Mouse (Mus musculus) embryonic fibroblast, embryonic 13.5 days (primary cell): ENCODE data around the gene Dhh. TPM values are rescaled to one million over a fixed set of nuclear protein-coding genes. Genes with fewer than 3 reads are reported as not detected.

Experiments
- H3K27ac ChIP-seq: 2 replicates; pipeline ENCODE4 v1.5.1; 2012; ENCODE audit warnings: low read length, control low read depth, inconsistent platforms; ENCODE audit not compliant: insufficient read depth
- H3K4me1 ChIP-seq: 2 replicates; pipeline ENCODE4 v1.6.1; 2011; ENCODE audit warnings: low read length; ENCODE audit not compliant: control insufficient read depth, insufficient read depth
- H3K4me3 ChIP-seq: 2 replicates; pipeline ENCODE4 v1.5.1; 2011; ENCODE audit warnings: mild to moderate bottlenecking, control low read depth, low read length; ENCODE audit not compliant: insufficient read depth
- CTCF ChIP-seq: IDR thresholded peaks from 2 replicates; pipeline ENCODE4 v1.5.1; 2011; ENCODE audit warnings: mild to moderate bottlenecking, control low read depth, low read length, moderate library complexity, borderline replicate concordance; ENCODE audit not compliant: insufficient read depth
- POLR2A ChIP-seq: IDR thresholded peaks from 2 replicates; pipeline ENCODE4 v1.6.1; 2011; ENCODE audit warnings: low read depth, mild to moderate bottlenecking, control low read depth, low read length, moderate library complexity
- polyA plus RNA-seq: library from polyadenylated mRNA; stranded (reverse); fragments of >200 nt; gene quantifications from 2 replicates; pipeline ENCODE4 v1.2.4, GENCODE M21; 2011; ENCODE audit warnings: low read depth; ENCODE audit not compliant: missing spikeins, insufficient read length

Dhh gene
- polyA plus RNA-seq, 1 experiment, result 0.14 TPM

DNA sequence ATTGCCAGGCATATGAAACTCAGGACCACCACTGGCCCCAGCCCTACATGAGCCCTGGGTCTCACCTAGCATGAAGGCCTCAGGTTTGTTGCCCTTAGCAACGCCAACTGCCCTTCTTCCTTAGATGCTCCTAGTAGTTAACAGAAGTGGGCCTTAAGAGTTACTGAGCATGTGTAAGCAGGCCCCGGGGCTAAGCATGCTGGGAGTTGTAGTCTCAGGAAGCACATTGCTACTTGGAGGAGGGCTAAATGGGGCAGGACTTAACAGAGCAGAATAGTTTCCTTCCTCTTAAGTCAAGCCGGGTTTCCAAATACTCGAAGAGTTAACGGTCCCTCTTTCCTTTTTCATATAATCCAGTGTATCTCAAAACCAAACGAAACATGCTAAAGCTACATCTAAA lies 31.0 kb downstream of the Dhh start:
- Histone ChIP-seq H3K27ac (no peak overlapping the region), H3K4me3 (0 out of 2 replicates have a peak overlapping the region, but pooled peaks have one; percentile 3), H3K4me1 (peaks cover 6% of the 10 kb centered on the region; the same call in 1 of the 2 replicates)
- TF ChIP-seq POLR2A (no peak), CTCF (no peak)

DNA sequence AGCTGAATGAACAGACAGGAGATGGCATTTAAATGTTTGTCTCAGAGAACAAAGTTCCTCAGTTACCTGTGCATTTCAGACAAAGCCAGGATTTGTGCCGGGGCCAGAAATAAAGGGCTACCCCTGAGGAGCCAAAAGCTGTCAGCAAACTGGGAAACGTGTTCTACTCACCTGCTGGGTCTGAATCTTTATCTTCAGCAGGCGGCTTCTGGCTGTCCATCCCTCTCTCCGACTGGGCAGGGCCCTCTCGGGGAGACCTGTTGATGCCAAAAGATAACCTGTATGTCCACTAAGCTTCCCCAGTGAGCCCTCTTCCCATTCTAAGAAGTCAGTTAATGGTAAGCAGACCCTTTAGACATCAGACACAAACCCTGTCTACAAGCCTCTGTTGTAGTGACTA lies 31.8 kb downstream of the Dhh start:
- H3K27ac ChIP-seq, result no peak overlapping the region
- H3K4me1 ChIP-seq, result peaks cover 6% of the 10 kb centered on the region; the same call in 1 of the 2 replicates
- no peak for TF ChIP-seq CTCF
- TF ChIP-seq POLR2A, result no peak
- no peak overlapping the region for H3K4me3 ChIP-seq

DNA sequence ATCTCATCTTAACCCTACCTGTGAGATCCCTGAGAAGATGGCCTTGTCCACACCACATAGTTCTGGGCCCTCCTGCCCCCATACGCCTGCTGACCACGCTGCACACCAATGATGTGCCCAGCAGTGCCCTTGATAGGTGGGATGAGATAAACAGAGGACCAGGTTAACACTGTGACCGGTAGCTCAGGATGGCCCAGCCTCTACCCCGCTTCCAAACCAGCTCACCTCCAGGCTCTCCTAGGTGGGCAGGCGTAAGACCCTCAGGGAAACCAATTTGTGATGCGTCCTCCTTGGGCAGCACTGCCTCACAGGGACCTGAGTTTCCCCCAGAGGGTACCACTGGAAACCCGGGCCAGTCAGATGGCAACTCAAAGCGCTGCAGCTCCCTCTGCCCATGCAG lies 32.6 kb downstream of the Dhh start:
- H3K27ac ChIP-seq, result no peak overlapping the region
- TF ChIP-seq POLR2A, result no peak
- TF ChIP-seq CTCF, result no peak
- H3K4me1 ChIP-seq, result peaks cover 6% of the 10 kb centered on the region; the same call in 1 of the 2 replicates
- H3K4me3 ChIP-seq, result no peak overlapping the region

DNA sequence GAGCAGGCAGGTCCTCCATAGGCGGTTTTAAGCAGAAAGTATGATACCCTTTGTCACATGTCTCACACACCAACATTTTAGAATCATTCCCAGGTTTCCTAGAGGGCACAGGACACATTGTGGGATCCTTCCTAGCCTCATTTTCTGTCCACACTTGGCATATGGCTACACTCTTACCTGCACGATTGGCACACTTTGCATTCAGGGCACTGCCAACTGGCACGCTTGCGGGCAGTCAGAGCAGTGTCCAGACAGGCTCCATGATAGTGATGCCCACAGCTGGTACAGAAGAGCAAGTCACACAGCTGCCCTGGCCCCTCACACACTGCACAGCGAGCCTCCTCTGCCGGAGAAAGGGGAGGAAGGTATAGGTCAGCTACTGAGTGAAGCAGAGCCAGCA lies 33.4 kb downstream of the Dhh start:
- TF ChIP-seq POLR2A, result no peak
- TF ChIP-seq CTCF, result no peak

DNA sequence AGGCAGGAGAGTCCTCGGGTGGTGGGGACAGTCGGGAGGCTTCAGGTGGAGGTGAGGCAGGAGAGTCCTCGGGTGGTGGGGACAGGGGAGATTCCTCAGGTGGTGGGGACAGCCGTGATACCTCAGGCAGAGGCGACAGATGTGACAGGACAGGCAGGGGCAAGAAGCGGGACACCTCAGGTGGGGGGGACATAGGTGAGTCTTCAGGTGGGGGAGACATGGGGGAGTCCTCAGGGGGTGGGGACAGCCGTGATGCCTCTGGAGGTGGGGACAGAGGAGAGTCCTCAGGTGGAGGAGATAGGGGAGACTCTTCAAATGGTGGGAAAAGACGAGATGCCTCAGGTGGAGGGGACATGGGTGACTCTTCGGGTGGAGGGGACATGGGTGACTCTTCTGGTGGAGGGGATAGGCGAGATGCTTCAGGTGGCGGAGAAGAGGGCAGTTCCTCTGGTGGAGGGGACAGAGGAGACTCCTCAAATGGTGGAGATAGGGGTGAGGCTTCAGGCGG lies 34.8 kb downstream of the Dhh start:
- H3K4me3 ChIP-seq, result no peak overlapping the region
- H3K27ac ChIP-seq, result no peak overlapping the region
- 0 out of 2 replicates have a peak, but pooled peaks cover under 1% of the 10 kb centered on the region for H3K4me1 ChIP-seq
- TF ChIP-seq POLR2A (no peak), CTCF (no peak)

More for the DNA sequence above, 33.4 kb downstream of the Dhh start:
- Histone ChIP-seq H3K4me3 (no peak overlapping the region), H3K4me1 (peaks cover 6% of the 10 kb centered on the region; the same call in 1 of the 2 replicates), H3K27ac (no peak overlapping the region)

DNA sequence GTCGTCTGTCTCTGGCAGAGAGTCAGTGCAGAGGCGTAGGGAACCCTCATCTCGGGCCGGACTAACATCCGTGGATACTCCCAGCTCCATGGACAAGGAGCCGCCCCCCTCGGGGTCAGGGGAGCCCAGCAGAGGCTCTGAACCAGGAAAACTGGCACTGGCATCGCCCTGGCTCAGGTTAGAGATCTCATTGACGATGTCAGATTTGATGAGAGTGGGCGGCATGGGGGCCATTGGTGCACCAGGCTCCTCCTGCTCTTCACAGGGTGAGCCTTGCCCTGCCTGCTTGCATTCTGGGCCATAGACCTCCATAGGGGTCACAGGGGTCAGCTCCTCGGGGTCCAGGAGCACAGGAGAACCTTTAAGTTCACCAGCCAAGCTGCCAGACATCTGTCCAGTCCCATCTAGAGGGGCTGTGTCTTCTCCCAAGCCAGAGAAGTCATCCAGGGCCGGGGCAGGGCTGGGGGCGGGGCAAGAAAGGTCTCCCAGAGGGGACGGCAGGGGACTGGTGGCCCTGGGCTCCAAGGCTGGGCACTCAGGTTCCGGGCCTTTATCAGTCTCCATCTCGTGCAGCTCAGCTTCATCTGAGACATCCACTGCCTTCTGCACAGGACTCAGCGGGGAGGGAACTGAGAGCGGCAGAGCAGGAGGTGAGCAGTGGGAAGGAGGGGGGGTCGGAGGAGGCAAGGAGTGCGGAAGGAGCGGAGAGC lies 36.5 kb downstream of the Dhh start:
- H3K27ac ChIP-seq, result no peak overlapping the region
- no peaks in the 10 kb centered on the region for H3K4me1 ChIP-seq
- H3K4me3 ChIP-seq, result no peak overlapping the region
- no peak for TF ChIP-seq CTCF
- no peak for TF ChIP-seq POLR2A

DNA sequence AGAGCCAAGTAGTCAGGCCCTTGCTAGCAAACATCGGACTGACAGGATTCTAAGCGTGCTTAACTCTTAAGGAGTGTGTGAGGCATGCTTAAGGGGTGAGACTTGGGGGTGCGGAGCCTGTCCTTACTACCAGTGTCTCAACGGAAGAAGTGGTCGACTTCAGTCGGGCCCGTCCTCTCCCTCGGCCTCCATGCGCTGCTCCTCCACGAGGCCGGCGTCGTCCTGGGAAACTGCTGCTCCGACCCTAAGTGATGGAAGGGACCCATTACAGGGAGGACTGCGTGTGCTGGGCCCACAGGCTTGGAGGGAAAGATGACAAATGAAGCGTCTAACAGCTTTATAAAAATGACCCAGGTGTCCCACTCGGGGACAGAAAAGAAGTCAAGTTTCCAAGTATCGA lies 37.4 kb downstream of the Dhh start:
- Histone ChIP-seq H3K4me3 (no peak overlapping the region), H3K27ac (no peak overlapping the region), H3K4me1 (no peaks in the 10 kb centered on the region)
- TF ChIP-seq POLR2A, result no peak
- no peak for TF ChIP-seq CTCF

DNA sequence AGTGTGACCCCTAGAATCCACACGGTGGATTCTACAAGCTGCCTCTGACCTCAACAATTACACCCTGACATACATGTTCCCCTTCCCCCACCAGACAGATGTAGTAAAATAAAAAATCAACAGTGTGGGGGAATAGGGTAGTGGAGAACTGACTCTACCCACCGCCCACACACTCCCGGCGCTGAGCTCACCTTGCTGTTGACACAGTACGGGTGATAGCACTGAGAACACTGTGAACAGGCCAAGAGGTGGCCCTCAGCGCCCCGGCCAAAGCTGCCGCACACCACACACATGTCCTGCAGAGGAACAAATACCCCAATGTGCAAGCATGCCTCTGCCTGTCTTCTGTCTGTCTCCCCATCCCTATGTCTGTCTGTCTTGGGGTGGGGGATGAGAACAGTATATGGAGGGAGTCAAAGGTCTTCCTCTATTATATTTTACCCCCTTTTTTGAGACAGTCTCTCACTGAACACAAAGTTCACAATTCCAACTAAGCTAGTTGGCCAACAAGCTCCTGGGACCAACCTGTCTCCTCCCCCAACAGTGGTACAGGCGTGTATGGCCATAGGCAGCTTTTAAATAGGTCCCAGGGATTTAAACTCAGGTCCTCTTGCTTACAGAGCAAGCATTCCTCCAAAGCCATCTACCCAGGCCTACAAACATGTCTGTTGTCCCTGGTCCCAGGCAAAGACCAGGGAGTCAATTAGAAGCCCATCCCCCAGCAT lies 38.9 kb downstream of the Dhh start:
- no peaks in the 10 kb centered on the region for H3K4me1 ChIP-seq
- no peak overlapping the region for H3K4me3 ChIP-seq
- no peak overlapping the region for H3K27ac ChIP-seq
- TF ChIP-seq POLR2A (no peak), CTCF (no peak)

DNA sequence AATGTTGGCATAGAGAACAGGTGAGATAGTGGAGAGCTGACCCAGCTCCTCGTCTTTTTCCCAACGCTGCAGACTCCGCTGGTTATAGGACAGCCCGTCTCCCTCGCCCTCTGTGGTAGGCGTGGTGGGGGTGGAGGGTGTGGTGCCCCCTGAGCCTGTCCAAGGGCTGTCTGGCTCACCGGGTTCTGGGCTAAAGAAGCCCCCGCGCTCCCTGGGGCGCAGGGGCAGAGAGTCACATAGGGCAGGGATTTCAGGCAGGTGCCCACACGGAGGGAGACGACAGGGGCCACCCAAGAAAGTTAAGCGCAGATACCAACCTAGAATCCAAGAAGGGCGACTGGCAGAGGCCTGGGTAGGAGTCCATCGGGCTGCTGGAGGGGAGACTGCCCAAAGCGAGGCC lies 44.1 kb downstream of the Dhh start:
- Histone ChIP-seq H3K4me3 (no peak overlapping the region), H3K27ac (no peak overlapping the region), H3K4me1 (no peaks in the 10 kb centered on the region)
- no peak for TF ChIP-seq CTCF
- no peak for TF ChIP-seq POLR2A
